Mouse (Mus musculus) v-Abl transformed pro-B cells (cell line): ENCODE measurements around the gene Sh2b2.

Experiments
- in situ Hi-C, 2 experiments: fragments of 400-800 bp; cut with MboI; formaldehyde crosslinking; loops; one replicate each; pipeline ENCODE4 v1.15.1; 2025; ENCODE audit not compliant: unreplicated experiment in 2 of 2

The Sh2b2 gene

GRCm38 (mm10) chr5:136243851-136244761, 2.2 kb downstream of the Sh2b2 start:
- in situ Hi-C loops = loop anchor here in 1 of 2 experiments (5.0 kb wide), 1 partner anchor 267 kb away; no protein-coding TSS in a partner anchor

GRCm38 (mm10) chr5:136241161-136241560, 5.2 kb downstream of the Sh2b2 start:
- in situ Hi-C loops = loop anchor here in 1 of 2 experiments (5.0 kb wide), 1 partner anchor 264 kb away; no protein-coding TSS in a partner anchor

GRCm38 (mm10) chr5:136240381-136240780, 6.0 kb downstream of the Sh2b2 start:
- in situ Hi-C loops = loop anchor here in 1 of 2 experiments (5.0 kb wide), 1 partner anchor 263 kb away; no protein-coding TSS in a partner anchor

GRCm38 (mm10) chr5:136237607-136238006, 8.7 kb downstream of the Sh2b2 start:
- in situ Hi-C loops = no loop called here

- in situ Hi-C loops = no loop called here
These were observed 9.7 kb downstream of the Sh2b2 start for GRCm38 (mm10) chr5:136236611-136237010.

GRCm38 (mm10) chr5:136230348-136231035, 15.9 kb downstream of the Sh2b2 start:
- in situ Hi-C loops = no loop called here

- in situ Hi-C loops = no loop called here
These were observed 20.0 kb downstream of the Sh2b2 start for GRCm38 (mm10) chr5:136226246-136226876.

- in situ Hi-C loops = no loop called here
These were observed 27.8 kb downstream of the Sh2b2 start for GRCm38 (mm10) chr5:136218585-136218984.

- in situ Hi-C loops = no loop called here
These were observed 28.4 kb downstream of the Sh2b2 start for GRCm38 (mm10) chr5:136217932-136218381.

- in situ Hi-C loops = no loop called here
These were observed 29.2 kb downstream of the Sh2b2 start for GRCm38 (mm10) chr5:136217004-136217665.

- in situ Hi-C loops = no loop called here
These were observed 30.4 kb downstream of the Sh2b2 start for GRCm38 (mm10) chr5:136215958-136216357.

GRCm38 (mm10) chr5:136215211-136215610, 31.1 kb downstream of the Sh2b2 start:
- in situ Hi-C loops = no loop called here

GRCm38 (mm10) chr5:136213716-136214115, 32.6 kb downstream of the Sh2b2 start:
- in situ Hi-C loops = loop anchor here in 1 of 2 experiments (5.0 kb wide), 1 partner anchor 509 kb away; no protein-coding TSS in a partner anchor

GRCm38 (mm10) chr5:136212716-136213115, 33.6 kb downstream of the Sh2b2 start:
- in situ Hi-C loops = loop anchor here in 1 of 2 experiments (5.0 kb wide), 1 partner anchor 510 kb away; no protein-coding TSS in a partner anchor

- in situ Hi-C loops = loop anchor here in 1 of 2 experiments (5.0 kb wide), 1 partner anchor 511 kb away; no protein-coding TSS in a partner anchor
These were observed 34.8 kb downstream of the Sh2b2 start for GRCm38 (mm10) chr5:136211341-136212102.

- in situ Hi-C loops = loop anchor here in 1 of 2 experiments (5.0 kb wide), 1 partner anchor 512 kb away; no protein-coding TSS in a partner anchor
These were observed 35.8 kb downstream of the Sh2b2 start for GRCm38 (mm10) chr5:136210549-136210948.

GRCm38 (mm10) chr5:136201832-136202231, 44.5 kb downstream of the Sh2b2 start:
- in situ Hi-C loops = loop anchor here (5.0 kb wide), 3 partner anchors 45 to 555 kb away; partner anchors contain the start of gene Sh2b2 (in 1 of the 2)

GRCm38 (mm10) chr5:136199526-136199925, 46.8 kb downstream of the Sh2b2 start:
- in situ Hi-C loops = loop anchor here (5.0 to 25.0 kb wide), 2 partner anchors 112 to 297 kb away; partner anchors contain the start of gene Rasa4 (in 1 of the 2)
